Mouse (Mus musculus) stomach, embryonic 14.5 days (tissue): Measurements from ENCODE around the gene Lage3. TPM values are rescaled to one million over a fixed set of nuclear protein-coding genes. Genes with fewer than 3 reads are reported as not detected.
A peak's percentile ranks its signal among the peaks of the same experiment; 100 is the strongest.
"Not testable (repeated sequence)": the region's sequence is repeated elsewhere in the genome, so short reads cannot be mapped to it uniquely, and the experiment has no call there.

Experiments used
- ATAC-seq: fragments of 200-750 bp; cut with Nextera tagmentation; 2 replicates; pipeline ENCODE4 v1.8.0; 2017; ENCODE audit warnings: low read depth, moderate TSS enrichment; ENCODE audit not compliant: insufficient number of reproducible peaks, insufficient read depth, low FRiP score
- H3K27ac ChIP-seq: fragments of 300-500 bp; sonication (generic); 2 replicates; pipeline ENCODE4 v1.5.1; 2014; ENCODE audit warnings: mild to moderate bottlenecking, low read length, moderate library complexity, mixed read lengths
- H3K27me3 ChIP-seq: fragments of 300-500 bp; sonication (generic); 2 replicates; pipeline ENCODE4 v1.6.1; 2014; ENCODE audit warnings: low read length, control low read depth, mixed read lengths; ENCODE audit not compliant: control insufficient read depth, insufficient read depth
- H3K36me3 ChIP-seq: fragments of 300-500 bp; sonication (generic); 2 replicates; pipeline ENCODE4 v1.6.1; 2014; ENCODE audit warnings: mild to moderate bottlenecking, control low read depth, low read length, moderate library complexity, mixed read lengths; ENCODE audit not compliant: control insufficient read depth, insufficient read depth
- H3K4me1 ChIP-seq: fragments of 300-500 bp; sonication (generic); 2 replicates; pipeline ENCODE4 v1.6.1; 2014; ENCODE audit warnings: low read length, control low read depth, mixed read lengths; ENCODE audit not compliant: control insufficient read depth, insufficient read depth
- H3K4me2 ChIP-seq: fragments of 300-500 bp; sonication (generic); replicated peaks from 2 replicates; pipeline ENCODE4 v1.6.1; 2014; ENCODE audit warnings: low read depth, low read length, control low read depth
- H3K4me3 ChIP-seq: fragments of 300-500 bp; sonication (generic); 2 replicates; pipeline ENCODE4 v1.5.1; 2014; ENCODE audit warnings: low read depth, low read length, control low read depth
- H3K9ac ChIP-seq: fragments of 300-500 bp; sonication (generic); replicated peaks from 2 replicates; pipeline ENCODE4 v1.6.1; 2014; ENCODE audit warnings: low read depth, mild to moderate bottlenecking, control low read depth, low read length, moderate library complexity, mixed read lengths
- H3K9me3 ChIP-seq: fragments of 300-500 bp; sonication (generic); 2 replicates; pipeline ENCODE4 v1.6.1; 2016; ENCODE audit warnings: low read depth, low read length, control low read depth; ENCODE audit not compliant: control insufficient read depth
- WGBS: fragments of 180-500 bp; shearing (Covaris S2); extraction: QIAGEN DNeasy Blood & Tissue Kit; methylation state at CpG from one replicate; pipeline ENCODE4 v1.1.7; 2014; 5-methylcytosine and 5-hydroxymethylcytosine counted together
- polyA plus RNA-seq: library from polyadenylated mRNA; unstranded; fragments of >200 nt; fragmentation: Nextera tagmentation; extraction: Ambion mirVana; gene quantifications from 2 replicates; pipeline ENCODE4 v1.2.1, GENCODE M21; 2014

Gene Lage3
- polyA plus RNA-seq, 1 experiment from 2014 or later, result 112 TPM

- Histone ChIP-seq H3K4me1 (no peaks in the 10 kb centered on the region), H3K9ac (no peak overlapping the region), H3K27ac (no peak overlapping the region), H3K36me3 (no peaks in the 10 kb centered on the region), H3K9me3 (no peaks in the 10 kb centered on the region), H3K4me3 (no peak overlapping the region), H3K27me3 (no peaks in the 10 kb centered on the region), H3K4me2 (no peak overlapping the region)
- 40% methylated on average over 11 of the region's 11 CpGs for WGBS
- ATAC-seq, result no peak
Observed at GRCm38 (mm10) chrX:74359171-74359570, 5.8 kb upstream of the Lage3 start.

- WGBS, result 83% methylated on average over 3 of the region's 3 CpGs
- not testable (repeated sequence) for H3K4me3 ChIP-seq, H3K9me3 ChIP-seq, H3K9ac ChIP-seq, H3K27ac ChIP-seq, H3K4me1 ChIP-seq, ATAC-seq, H3K36me3 ChIP-seq, H3K27me3 ChIP-seq, H3K4me2 ChIP-seq
Observed at GRCm38 (mm10) chrX:74357069-74357468, 3.7 kb upstream of the Lage3 start.

GRCm38 (mm10) chrX:74352645-74353466 lies 562 bp downstream of the Lage3 start:
- Histone ChIP-seq H3K27ac (peak overlapping the region; percentile 27; the same call in 1 of the 2 replicates), H3K36me3 (no peaks in the 10 kb centered on the region), H3K4me1 (no peaks in the 10 kb centered on the region), H3K9ac (peak overlapping the region; percentile 55), H3K27me3 (no peaks in the 10 kb centered on the region), H3K4me3 (peak overlapping the region; percentile 38), H3K9me3 (no peaks in the 10 kb centered on the region), H3K4me2 (peak overlapping the region; percentile 53)
- WGBS, result 25% methylated on average over 13 of the region's 13 CpGs
- ATAC-seq, result peak; percentile 6; the same call in 1 of the 2 replicates

- H3K27me3 ChIP-seq, result no peaks in the 10 kb centered on the region
- H3K9me3 ChIP-seq, result no peaks in the 10 kb centered on the region
- no peak for ATAC-seq
- H3K27ac ChIP-seq, result no peak overlapping the region
- 34% methylated on average over 2 of the region's 2 CpGs for WGBS
- peak overlapping the region; percentile 63 for H3K4me2 ChIP-seq
- peak overlapping the region; percentile 47 for H3K4me3 ChIP-seq
- H3K36me3 ChIP-seq, result no peaks in the 10 kb centered on the region; the same call in 1 of the 2 replicates
- no peak overlapping the region for H3K9ac ChIP-seq
- H3K4me1 ChIP-seq, result 0 out of 2 replicates have a peak, but pooled peaks cover 6% of the 10 kb centered on the region
Observed at GRCm38 (mm10) chrX:74330166-74330930, 23.1 kb downstream of the Lage3 start.

- H3K27me3 ChIP-seq, result no peaks in the 10 kb centered on the region
- H3K4me3 ChIP-seq, result peak overlapping the region; percentile 47
- no peaks in the 10 kb centered on the region for H3K9me3 ChIP-seq
- H3K27ac ChIP-seq, result no peak overlapping the region
- H3K4me1 ChIP-seq, result 0 out of 2 replicates have a peak, but pooled peaks cover 6% of the 10 kb centered on the region
- WGBS, result 20% methylated on average over 10 of the region's 10 CpGs
- ATAC-seq, result no peak
- H3K36me3 ChIP-seq, result no peaks in the 10 kb centered on the region; the same call in 1 of the 2 replicates
- H3K9ac ChIP-seq, result peak overlapping the region; percentile 42
- peak overlapping the region; percentile 63 for H3K4me2 ChIP-seq
Observed at GRCm38 (mm10) chrX:74329215-74329671, 24.2 kb downstream of the Lage3 start.

GRCm38 (mm10) chrX:74328725-74329161 lies 24.7 kb downstream of the Lage3 start, which contains the start of gene Plxna3:
TSS of gene Plxna3 (plus strand) at chrX:74329066.
- Histone ChIP-seq H3K4me2 (peak within 1 kb of the TSS; percentile 63), H3K27me3 (no peaks in the 10 kb centered on the region), H3K27ac (no peak within 1 kb of the TSS), H3K4me3 (peak within 1 kb of the TSS; percentile 47), H3K9me3 (no peaks in the 10 kb centered on the region), H3K4me1 (0 out of 2 replicates have a peak, but pooled peaks cover 6% of the 10 kb centered on the region), H3K36me3 (no peaks in the 10 kb centered on the region; the same call in 1 of the 2 replicates), H3K9ac (peak within 1 kb of the TSS; percentile 42)
- ATAC-seq, result peak; percentile 94
- 14% methylated on average over 22 of the region's 30 CpGs for WGBS

- peak; percentile 96 for ATAC-seq
- Histone ChIP-seq H3K4me1 (no peaks in the 10 kb centered on the region), H3K36me3 (peaks cover 14% of the 10 kb centered on the region), H3K4me3 (peak within 1 kb of the TSS; percentile 55), H3K9me3 (no peaks in the 10 kb centered on the region), H3K4me2 (peak within 1 kb of the TSS; percentile 55), H3K27me3 (no peaks in the 10 kb centered on the region), H3K27ac (peak within 1 kb of the TSS; percentile 55; the same call in 1 of the 2 replicates), H3K9ac (peak within 1 kb of the TSS; percentile 53; the same call in 1 of the 2 replicates)
- 17% methylated on average over 59 of the region's 59 CpGs for WGBS
Observed at GRCm38 (mm10) chrX:74312540-74313464, 40.6 kb downstream of the Lage3 start, which contains the start of gene Fam50a. TSS of gene Fam50a (plus strand) at chrX:74313033.
